Mouse (Mus musculus): ENCODE data around the gene Gm19345.

- no peak for TF ChIP-seq POLR2A (IDR thresholded peaks at IDR 0.05; ENCODE audit: borderline replicate concordance, extremely low read depth, insufficient read depth, insufficient read length, poor library complexity, severe bottlenecking)
- no peak for TF ChIP-seq CTCF (IDR thresholded peaks at IDR 0.05; ENCODE audit: borderline replicate concordance, extremely low read depth, insufficient read depth, insufficient read length)
These were observed 36.0 kb downstream of the Gm19345 start, which contains the start of gene Ceacam19 for GRCm38 (mm10) chr7:19887849-19888248.
